Mouse (Mus musculus) gastrocnemius, adult 18-20 months (tissue): ENCODE measurements around the gene Pgm5. TPM values are rescaled to one million over a fixed set of nuclear protein-coding genes. Genes with fewer than 3 reads are reported as not detected.

ENCODE experiments used
- DNase-seq: peaks from one replicate; pipeline ENCODE4 v3.0.0; 2021; ENCODE audit warnings: low spot score
- total RNA-seq, 2 experiments: library from RNA; stranded (reverse); gene quantifications; 2 replicates each; pipeline ENCODE4 v1.2.3; 2021

Gene Pgm5
- total RNA-seq, 2 experiments from 2014 or later: 14.2 to 19.3 TPM

GRCm38 (mm10) chr19:24871037-24871635, 9.5 kb upstream of the Pgm5 start:
- peak; percentile 64 for DNase-seq

DNA sequence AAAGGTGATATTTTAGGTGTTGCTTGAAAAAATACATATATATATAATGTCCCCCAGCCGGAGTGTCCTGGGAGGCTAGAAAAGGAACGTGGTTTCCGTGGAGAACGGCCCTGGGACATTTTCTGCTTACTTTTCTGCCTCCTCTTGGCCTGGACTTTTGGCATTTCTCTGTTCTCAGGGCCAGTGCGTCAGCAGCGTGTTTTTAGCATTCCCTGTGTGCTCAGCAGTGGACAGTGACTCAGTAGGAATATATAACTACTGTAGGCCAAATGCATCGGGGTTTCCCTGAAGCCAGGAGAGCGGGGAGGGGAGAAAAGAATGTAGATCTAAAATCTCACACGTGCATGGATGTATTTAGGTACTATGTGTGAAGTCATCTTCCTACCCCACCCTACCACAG, 3.8 kb upstream of the Pgm5 start:
- no peak for DNase-seq

GRCm38 (mm10) chr19:24861276-24861611, 411 bp downstream of the Pgm5 start:
- no peak for DNase-seq

GRCm38 (mm10) chr19:24851456-24852315, 10.0 kb downstream of the Pgm5 start:
- peak; percentile 42 for DNase-seq

GRCm38 (mm10) chr19:24848844-24849243, 12.8 kb downstream of the Pgm5 start:
- no peak for DNase-seq

GRCm38 (mm10) chr19:24848345-24848744, 13.3 kb downstream of the Pgm5 start:
- DNase-seq: no peak

DNA sequence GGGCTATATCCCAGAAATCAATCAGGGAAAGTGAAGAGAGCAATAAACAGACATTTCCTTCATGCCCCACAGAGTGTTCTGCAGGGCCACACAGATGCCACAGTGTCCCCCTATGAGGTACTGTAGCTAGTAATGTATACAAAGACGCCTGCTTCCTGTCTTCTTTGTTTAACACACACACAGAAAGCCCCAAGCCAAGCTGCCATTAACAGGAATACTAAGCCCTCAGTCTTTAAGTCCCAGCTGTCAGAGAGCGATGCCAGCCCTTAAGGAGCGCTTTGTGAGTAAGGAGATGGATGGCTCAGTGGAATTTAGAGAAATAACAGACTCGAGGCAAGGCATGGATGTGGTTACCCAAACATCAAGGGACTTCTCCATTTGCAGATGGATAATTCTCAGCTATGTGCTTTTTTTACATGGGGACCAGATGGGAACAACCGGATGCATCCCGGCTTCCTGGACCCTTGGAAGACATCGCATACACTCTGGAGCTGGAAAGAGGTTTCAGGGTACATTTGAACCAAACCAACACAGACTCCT, 16.6 kb downstream of the Pgm5 start:
- no peak for DNase-seq

DNA sequence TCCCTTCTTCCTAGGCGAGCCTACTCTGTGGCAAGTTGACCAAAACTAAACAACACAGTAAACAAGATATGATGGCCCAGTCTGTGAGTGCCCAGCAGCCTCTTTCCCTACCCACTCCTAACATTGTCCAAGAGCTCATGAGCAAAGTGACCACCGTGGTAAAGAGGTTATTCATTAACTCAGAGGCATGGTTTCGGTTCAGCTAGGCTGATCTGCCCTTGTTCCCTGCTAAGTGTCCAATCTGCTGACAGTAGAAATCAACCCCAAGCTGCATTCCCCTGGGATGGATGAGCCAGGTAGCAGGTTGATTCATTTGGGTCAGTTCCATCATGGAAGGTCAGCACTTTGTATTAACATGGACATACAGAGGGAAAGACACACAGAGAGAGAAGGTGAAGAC, 19.6 kb downstream of the Pgm5 start:
- no peak for DNase-seq

DNA sequence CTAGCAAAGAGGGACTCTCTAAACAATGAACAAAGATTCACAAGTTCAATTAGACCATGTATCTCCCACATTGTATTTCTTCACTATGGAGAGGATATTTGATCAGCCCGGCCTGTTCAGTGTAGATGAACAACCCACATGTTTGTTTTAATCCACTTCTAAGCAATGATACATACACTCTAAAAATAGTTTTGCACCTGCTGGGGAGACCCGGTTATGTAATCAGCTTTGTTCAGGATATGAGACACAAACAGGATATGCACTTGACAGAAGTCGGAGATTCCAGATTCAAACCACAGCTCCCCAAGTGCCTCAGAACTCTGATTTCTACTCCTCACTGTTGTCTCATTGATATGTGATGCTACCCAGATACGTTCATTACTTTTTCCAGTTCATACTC, 37.1 kb downstream of the Pgm5 start:
- DNase-seq: no peak

GRCm38 (mm10) chr19:24815661-24816221, 45.9 kb downstream of the Pgm5 start:
- DNase-seq: no peak

DNA sequence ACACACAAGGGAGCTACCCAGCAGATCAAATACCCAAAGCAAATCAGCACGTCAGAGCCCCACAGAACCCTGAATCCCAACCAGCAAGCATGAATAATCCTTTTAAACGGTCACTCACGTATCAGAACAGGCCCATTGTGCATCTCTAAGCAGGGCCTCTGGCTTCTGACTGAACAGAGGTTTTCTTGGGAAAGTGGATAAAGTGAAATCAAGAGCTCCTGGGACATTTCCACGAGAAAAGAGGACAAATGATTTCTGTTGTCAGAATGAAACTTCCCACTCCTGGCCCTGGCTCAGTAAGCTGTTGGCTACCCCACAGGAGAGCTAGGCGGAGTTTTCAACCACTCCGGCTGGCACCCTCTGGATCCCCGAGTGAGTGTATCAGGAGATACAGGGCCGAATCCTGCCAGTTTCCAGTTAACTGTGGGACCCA, 48.8 kb downstream of the Pgm5 start:
- no peak for DNase-seq

DNA sequence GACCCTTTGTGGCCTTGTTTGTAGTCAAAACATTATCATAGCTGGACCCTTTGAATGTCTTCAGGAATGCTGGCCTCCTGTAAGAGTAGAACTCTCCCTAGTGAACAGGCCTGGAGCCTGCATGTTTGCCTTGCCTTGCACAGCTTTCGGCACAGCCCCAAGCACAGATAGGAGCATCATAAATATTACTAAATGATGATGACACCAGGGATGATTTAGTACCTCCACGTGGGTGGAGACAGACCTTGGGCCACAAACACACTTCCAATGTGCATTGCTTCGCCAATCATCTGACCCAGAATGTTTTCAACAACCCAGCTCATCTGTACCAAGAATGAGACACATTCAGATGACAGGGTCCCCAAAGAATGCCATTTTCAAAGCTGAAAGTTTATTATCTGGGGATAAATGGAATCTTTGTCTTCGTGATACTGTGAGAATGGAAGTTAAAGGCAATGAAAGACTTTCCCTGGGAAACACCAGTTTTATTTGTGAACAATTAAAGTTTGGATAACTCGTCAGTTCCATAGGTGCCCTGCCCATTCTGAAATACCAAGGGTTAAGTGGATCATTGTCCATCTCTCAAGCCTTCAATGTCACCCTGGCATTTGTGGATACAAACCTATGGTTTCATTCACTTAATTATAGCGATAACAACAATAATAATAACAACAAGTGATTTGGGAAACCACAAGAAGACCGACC, 49.4 kb downstream of the Pgm5 start:
- no peak for DNase-seq

DNA sequence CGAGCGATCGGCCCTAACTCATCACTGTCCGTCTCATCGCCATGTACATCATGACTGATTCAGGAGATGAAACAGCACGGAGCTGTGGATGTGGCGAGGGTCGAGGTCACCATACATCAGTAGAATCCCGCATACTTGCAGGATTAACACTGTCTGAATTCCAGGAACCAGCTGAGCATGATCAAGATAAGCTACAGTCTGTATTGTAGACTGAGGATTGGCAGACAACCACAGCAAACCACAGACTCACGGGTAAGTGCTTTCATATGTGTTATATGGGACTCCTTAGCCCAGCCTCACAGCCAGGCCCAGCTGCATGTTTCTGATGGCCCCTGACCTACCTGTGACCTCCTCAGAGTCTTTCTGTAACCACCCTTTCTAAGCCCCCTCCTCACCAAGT, 50.2 kb downstream of the Pgm5 start:
- no peak for DNase-seq

- DNase-seq: no peak
These were observed 55.6 kb downstream of the Pgm5 start for GRCm38 (mm10) chr19:24806013-24806412.

DNA sequence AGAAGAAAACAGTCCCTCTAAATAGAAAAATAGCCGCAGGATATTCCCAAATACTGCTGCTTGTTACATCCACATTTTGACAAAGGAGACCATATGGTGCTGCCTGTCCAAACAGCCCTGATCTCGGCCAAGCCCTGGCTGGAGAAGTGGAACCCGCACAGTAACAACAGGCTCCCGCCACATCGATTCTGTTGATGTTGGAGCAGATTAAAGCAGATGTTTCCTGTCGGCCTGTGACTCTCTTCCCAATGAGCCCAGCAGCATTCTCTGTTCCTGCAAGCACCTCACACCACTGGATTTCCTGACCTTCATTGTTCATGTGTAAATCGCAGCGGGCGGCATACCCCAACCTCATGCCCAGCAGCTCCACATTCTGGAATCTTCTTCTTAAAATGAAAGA, 64.0 kb downstream of the Pgm5 start:
- DNase-seq: peak; percentile 3

GRCm38 (mm10) chr19:24794350-24794749, 67.3 kb downstream of the Pgm5 start:
- no peak for DNase-seq

DNA sequence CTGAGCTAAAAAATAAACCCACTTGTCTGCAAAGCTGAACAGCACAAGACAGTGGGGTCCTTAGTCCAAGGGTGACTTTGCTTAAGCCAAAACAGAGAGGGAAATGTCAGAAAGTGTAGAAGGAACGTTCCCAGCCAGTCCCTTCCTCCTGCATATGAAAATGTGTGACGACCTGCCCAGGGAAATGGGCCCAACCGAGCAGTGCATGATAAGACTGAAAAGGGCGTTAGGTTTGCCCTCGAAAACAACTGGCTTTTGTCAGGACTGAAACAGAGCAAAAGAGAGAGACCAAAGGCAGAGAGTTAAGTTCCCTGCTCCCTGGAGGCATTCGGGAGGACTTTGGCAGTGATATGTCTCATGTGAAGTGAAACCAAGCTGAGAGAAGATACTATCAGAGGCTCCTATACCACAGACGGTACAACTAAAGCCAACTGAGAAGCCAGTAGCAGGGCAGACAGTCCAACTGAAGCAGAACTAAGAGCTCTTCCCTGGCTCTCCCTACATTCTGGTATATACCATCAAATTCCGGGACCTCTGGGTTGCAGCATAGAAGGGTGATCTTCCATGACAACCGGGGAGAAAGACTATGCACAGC, 68.0 kb downstream of the Pgm5 start:
- DNase-seq: no peak

DNA sequence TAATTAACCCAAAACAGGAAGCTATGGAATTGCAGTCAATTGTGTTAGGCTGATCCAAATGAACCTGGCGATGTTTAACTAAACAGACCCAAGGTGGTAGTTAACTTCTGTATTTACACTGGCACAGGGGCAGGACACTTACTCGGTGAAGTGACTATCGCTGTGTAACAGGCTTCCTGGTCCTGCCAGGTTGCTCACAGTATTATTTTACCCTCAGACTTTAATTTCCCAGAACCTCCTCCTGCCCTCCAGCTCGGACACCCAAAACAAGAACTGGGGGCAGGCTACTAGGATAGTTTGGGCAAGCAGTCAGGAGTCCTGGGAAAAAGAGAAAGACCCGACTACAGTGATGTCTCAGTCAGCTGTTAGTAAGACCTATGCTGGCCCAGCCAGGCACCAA, 68.8 kb downstream of the Pgm5 start:
- DNase-seq: no peak

GRCm38 (mm10) chr19:24785898-24786297, 75.8 kb downstream of the Pgm5 start:
- DNase-seq: no peak

DNA sequence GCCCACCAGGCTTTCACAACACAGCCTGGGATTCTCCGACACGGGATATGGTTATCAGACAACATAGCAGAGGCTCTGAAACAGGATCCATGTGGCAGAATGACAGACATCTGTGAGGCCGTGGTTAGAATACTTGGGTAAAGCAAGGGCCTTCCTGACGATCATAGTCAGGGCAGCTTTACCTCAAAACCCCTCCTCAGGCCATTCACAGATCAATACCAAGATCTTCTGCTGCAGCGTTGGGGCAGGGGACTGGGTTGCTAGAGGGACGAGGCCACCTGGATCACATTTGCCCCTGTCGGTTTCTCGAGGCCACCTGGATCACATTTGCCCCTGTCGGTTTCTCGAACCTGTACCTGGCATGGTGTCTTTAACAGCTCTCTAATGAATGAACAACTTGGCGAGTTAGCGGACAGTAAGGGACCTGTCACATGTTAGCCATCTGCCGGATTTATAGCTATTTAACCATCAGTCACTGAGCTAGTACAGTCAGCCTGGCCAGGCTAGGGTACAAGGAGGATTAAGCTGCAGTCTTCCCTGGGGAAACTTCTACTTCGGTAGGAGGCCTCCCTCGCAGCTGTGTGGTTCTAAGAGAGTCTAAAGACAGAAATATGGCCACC, 76.5 kb downstream of the Pgm5 start:
- no peak for DNase-seq

GRCm38 (mm10) chr19:24783736-24784135, 77.9 kb downstream of the Pgm5 start:
- no peak for DNase-seq
